Mouse (Mus musculus) lung, postnatal 0 days (tissue): ENCODE measurements at regions not wholly inside any gene's neighbourhood (a gene's known extent, or its start where the extent isn't known, plus 50 kb on each side); places are given as distances from the start of the nearest gene placed in this dataset.

ENCODE experiments used
- CTCF ChIP-seq: IDR thresholded peaks from 2 replicates; pipeline ENCODE4 v1.5.1; 2016; ENCODE audit warnings: antibody characterized with exemption, mild to moderate bottlenecking
- EP300 ChIP-seq: IDR thresholded peaks from 2 replicates; pipeline ENCODE4 v1.6.1; 2016; ENCODE audit warnings: antibody characterized with exemption, mild to moderate bottlenecking, control low read depth

GRCm38 (mm10) chr6:24342056-24342455 lies 172.8 kb downstream of the Iqub start:
- TF ChIP-seq CTCF (no peak), EP300 (no peak)
